Mouse (Mus musculus) liver, adult (tissue): ENCODE measurements at regions not wholly inside any gene's neighbourhood (a gene's known extent, or its start where the extent isn't known, plus 50 kb on each side); places are given as distances from the start of the nearest gene placed in this dataset.

Experiments used
- GATA4 ChIP-seq: IDR thresholded peaks from 2 replicates; pipeline ENCODE4 v1.6.1; 2014; ENCODE audit warnings: mild to moderate bottlenecking, low read length; ENCODE audit not compliant: insufficient replicate concordance

- no peak for TF ChIP-seq GATA4
Observed at GRCm38 (mm10) chr2:84042793-84043192, 52.4 kb downstream of the Gm13691 start.

DNA sequence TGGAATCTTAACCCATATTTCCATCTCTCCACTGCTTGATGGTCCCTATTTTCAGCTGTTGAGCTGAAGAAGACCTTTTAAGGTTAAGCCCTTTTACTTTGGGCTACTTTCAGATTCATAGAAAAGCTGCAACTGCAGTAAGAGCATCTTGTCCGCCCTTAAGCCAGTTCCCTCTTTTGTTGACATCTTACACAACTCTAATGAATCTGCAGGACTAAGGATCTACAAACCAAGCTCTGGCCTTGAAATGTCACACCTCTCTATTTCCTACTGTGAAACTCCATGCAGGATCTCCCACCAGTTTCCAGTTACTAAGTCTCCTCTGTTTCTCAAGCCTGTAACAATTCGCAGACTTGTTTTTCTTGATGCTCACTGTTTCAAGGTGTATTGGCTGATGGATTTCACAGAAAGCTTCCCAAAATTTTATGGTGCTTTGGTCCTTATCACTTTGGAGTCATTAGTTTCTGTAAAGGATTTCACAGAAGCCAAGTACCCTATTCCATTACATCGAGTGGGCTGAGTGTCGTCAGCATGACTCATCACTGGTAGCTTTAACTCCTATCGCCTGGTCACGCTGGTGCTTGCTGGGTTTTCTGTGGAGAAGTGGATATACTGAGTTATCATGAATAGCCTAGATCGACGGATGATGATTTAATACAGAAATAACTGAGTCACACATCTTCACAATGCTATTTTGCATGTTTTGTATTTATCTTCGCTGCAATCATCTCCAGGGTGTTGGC lies 58.2 kb downstream of the Gm13691 start:
- no peak for TF ChIP-seq GATA4

DNA sequence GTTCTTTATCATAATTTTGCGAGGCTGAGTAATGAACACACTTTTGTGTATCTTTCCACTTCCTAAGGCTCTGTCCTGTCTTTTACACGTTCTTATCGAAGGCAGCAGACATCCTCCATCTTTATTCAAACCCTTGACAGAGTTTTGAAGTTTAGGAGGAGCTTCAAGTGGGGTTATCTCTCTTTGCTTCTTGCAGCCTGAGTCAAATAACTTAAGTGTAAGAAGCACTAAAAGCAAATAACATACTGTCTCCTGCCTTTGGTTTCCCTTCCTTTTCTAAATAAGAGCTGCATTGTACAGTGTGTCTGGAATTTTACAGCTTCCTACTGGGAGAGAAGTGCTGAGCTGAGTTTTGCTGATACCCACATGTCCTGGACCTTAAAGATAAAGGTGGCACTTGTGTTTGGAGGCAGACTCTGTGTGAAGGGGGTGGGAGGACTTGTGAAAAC lies 61.6 kb downstream of the Gm13691 start:
- TF ChIP-seq GATA4 = 0 out of 2 replicates have a peak, but pooled peaks have one; percentile 7

GRCm38 (mm10) chr2:84059246-84059645 lies 68.9 kb downstream of the Gm13691 start:
- no peak for TF ChIP-seq GATA4

DNA sequence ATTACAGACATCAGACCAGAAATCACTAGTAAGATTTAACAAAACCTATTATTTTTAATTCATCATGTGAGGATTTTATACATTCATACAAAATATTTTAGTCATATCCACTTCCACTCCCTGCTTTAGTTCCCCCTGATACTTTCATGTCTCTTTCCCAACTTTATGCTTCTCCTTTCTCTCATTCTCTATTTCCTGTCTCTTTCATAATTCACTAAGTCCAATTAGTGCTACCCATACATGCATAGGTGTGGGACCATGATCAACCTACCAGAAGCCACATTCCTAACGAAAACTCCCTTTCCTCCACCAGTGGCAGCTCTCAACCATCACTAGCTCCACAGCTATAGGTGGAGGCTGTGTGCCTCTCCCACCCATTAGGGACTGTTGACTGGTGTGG lies 70.9 kb downstream of the Gm13691 start:
- TF ChIP-seq GATA4 = no peak

DNA sequence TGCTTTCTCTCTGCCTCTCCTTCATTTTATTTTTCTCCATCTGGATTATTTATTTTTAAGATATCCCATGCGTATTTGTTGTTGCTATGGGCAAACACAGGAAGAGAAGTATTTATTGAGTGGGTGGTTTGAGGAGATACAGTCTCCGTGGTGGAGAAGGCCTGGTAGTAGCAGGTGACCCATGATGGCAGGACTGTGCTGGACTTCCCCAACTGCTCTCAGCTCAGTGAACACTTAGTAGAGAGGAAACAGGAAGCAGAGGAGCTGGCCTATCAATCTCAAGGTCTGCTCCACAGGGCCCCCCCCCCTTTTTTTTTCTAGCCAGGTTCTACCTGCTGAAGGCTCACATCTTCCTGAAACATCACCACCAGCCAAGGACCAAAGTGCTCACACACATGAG lies 74.0 kb downstream of the Gm13691 start:
- TF ChIP-seq GATA4 = no peak

DNA sequence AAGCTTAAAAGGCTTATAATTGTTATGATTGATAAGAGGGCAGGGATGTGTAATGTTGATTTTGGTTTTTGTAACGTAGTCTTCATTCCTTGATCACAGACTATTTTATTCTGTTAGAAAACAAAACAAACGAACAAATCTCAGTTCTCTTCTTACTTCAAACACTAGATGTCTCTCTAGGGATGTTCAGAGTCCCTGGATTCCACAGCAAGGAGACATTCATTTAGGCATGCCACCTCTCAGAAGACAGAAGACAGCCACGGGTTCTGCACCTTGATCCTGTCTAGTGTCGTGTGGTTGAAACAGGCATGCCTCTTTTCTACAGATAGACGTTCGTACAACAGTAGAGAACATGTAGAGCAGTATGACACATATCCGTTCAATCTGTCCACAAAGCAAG lies 74.7 kb downstream of the Gm13691 start:
- no peak for TF ChIP-seq GATA4

GRCm38 (mm10) chr2:84065749-84066148 lies 75.4 kb downstream of the Gm13691 start:
- no peak for TF ChIP-seq GATA4

GRCm38 (mm10) chr2:84066151-84066693 lies 75.9 kb downstream of the Gm13691 start:
- no peak for TF ChIP-seq GATA4

DNA sequence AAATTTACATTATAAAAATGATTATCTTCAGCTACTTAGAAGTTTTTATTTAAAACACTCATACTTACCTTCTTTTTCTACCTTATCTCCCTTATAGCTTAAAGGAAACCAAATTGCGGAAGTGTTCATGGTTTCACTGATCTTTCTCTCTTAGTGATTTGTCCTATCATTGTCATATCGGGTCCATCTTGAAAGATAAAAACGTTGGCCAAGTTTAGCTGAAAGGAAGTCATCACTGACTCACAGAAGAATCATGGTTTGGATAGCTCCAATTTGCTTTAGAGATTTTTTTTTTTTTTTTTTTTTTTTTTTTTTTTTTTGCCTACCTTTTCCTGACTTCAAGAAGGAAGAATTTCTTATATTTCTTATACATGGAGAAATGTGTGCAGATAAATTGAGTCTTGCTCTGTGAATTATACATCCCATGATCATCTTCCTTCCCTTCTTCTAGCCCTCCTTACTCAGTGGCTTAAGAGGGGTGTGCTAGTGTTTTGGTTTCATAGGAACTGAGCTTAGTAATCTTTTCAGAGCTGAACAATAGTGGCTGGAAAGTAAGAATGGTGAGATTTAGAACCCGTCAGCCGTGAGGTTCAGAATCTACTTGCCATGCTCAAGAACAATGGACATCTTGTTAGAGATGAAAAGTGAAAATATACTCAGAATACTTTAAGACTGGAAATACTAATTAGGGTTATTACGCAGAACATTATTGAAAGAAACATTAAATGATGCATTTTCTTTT lies 76.6 kb downstream of the Gm13691 start:
- TF ChIP-seq GATA4 = no peak

DNA sequence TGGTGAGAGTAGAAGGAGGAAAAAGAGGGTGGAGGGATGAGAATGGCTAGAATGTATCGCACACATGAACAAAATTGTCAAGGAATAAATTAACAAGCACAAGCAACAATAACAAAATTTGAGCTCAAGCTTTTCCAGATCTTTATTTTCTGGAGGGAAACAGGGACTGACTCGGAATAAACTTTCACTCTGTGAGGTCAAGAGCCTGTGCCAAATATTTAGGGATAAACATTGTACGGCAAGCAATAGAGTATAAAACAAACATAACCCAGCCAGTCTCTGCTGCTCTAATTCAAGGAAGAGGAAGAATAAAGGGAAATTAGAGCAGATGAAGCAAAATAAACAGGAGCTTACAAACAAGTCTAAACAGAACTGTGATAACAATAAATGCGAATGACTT lies 78.3 kb downstream of the Gm13691 start:
- TF ChIP-seq GATA4 = no peak

- no peak for TF ChIP-seq GATA4
Observed at GRCm38 (mm10) chr2:84072881-84073583, 82.7 kb downstream of the Gm13691 start.

- TF ChIP-seq GATA4 = no peak
Observed at GRCm38 (mm10) chr2:84075944-84076343, 85.6 kb downstream of the Gm13691 start.

- no peak for TF ChIP-seq GATA4
Observed at GRCm38 (mm10) chr2:84079284-84079683, 88.9 kb downstream of the Gm13691 start.

DNA sequence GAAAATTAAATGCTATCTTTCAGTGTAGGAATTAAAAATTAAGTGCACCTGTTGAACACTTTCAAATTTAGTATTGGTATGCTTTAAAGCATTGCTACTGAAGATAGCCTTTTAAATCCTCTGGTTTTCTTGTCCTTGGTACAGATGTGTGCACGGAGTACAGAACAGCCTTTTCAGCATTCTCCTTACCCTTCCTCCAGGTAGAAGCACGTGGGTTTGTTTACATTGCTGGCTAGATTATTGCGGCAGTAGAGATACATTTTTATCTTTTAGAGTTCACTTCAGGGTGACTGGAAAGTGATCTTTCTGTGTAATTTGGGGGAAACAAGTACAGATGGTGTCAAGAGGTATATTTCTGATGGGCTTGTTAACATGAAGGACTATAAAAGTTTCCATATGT lies 89.9 kb downstream of the Gm13691 start:
- TF ChIP-seq GATA4 = no peak

GRCm38 (mm10) chr2:84094751-84095150 lies 104.4 kb downstream of the Gm13691 start:
- TF ChIP-seq GATA4 = no peak

DNA sequence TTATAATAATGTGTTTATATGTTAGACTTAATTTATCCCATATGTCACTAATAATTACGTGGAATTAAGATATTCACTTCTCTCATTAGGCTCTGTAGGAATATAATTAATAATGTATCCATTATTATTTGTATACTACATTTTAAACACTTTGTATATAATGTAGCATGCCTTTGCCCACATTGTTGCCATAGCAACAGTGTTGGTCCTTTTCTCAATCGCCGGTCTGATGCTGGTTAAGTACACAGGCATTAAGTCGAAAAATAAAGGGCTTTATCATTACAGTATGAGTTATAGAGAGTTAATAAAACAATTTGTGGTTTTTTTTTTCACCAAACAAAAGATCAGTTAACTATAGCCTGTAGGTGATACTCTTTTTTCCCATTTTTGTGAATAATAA lies 108.4 kb downstream of the Gm13691 start:
- no peak for TF ChIP-seq GATA4
